Mouse (Mus musculus) olfactory bulb, adult 2 months (tissue): ENCODE data around the gene Cd72.

Experiments
- CTCF ChIP-seq: fragments of 200-500 bp; IDR thresholded peaks from 2 replicates; pipeline ENCODE4 v1.5.1; 2012; ENCODE audit warnings: low read depth, mild to moderate bottlenecking, low read length, moderate library complexity; ENCODE audit not compliant: insufficient read depth
- POLR2A ChIP-seq: fragments of 200-500 bp; IDR thresholded peaks from 2 replicates; pipeline ENCODE4 v1.6.1; 2012; ENCODE audit warnings: mild to moderate bottlenecking, low read depth, low read length, moderate library complexity; ENCODE audit not compliant: insufficient read depth

GRCm38 (mm10) chr4:43478534-43478858 is 24.1 kb upstream of the Cd72 start:
- no peak for TF ChIP-seq CTCF
- TF ChIP-seq POLR2A: no peak
